Mouse (Mus musculus): Measurements from ENCODE around the gene Eif3a.

- TF ChIP-seq CTCF (IDR thresholded peaks at IDR 0.05; ENCODE audit: low read depth, low read length) (no peak), POLR2A (IDR thresholded peaks at IDR 0.05; ENCODE audit: borderline replicate concordance, low read depth, low read length) (no peak)
These were observed 34.8 kb downstream of the Eif3a start, which contains the start of gene Nanos1 for GRCm38 (mm10) chr19:60755438-60756191.

Measured in bone marrow macrophage, adult 2 months (primary cell).